Mouse (Mus musculus): ENCODE results near the gene Avpr1b.
A peak's percentile ranks its signal among the peaks of the same experiment; 100 is the strongest.

DNA sequence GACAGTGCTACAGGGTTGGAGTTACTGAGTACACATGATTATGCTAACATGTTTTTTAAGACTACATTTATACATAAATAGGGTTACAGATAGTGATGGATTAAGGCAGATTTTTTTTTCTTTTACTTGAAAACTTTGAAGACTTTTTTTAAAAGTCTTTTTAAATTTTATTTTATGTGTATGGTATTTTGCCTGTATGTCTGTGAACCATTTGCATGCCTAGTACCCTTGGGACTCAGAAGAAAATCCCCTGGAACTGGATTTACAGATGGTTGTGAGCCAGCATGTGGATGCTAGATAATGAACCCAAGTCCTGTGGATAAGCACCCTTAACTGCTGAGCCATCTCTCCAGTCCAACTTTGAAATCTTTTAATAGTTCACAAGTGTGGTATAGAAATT is 45.6 kb upstream of the Avpr1b start:
- TF ChIP-seq CTCF (conservative IDR thresholded peaks at IDR 0.05 in 1 of 2, IDR thresholded peaks at IDR 0.05 in 1 of 2; ENCODE audit: low read depth in 2 of 2, low read length in 2 of 2) = no peak
- TF ChIP-seq POLR2A (IDR thresholded peaks at IDR 0.05; ENCODE audit: low read depth, low read length) = no peak
- TF ChIP-seq MAZ (IDR thresholded peaks at IDR 0.05; ENCODE audit: low read depth, low read length) = no peak
- TF ChIP-seq USF1 (IDR thresholded peaks at IDR 0.05; ENCODE audit: low read depth, low read length) = no peak
- no peak for TF ChIP-seq SMC3 (IDR thresholded peaks at IDR 0.05; ENCODE audit: low read depth, low read length)
- no peak for TF ChIP-seq JUN (IDR thresholded peaks at IDR 0.05; ENCODE audit: insufficient read depth, low read depth, low read length)
- no peak for TF ChIP-seq USF2 (conservative IDR thresholded peaks at IDR 0.05; ENCODE audit: low read depth, low read length)
- TF ChIP-seq SIN3A (IDR thresholded peaks at IDR 0.05; ENCODE audit: low read length) = no peak
- no peak for TF ChIP-seq NELFE (IDR thresholded peaks at IDR 0.05; ENCODE audit: low read depth, low read length)
- peak; percentile 46; the same call in 1 of the 2 replicates for TF ChIP-seq EP300 (IDR thresholded peaks at IDR 0.05; ENCODE audit: low read length)

Data from CH12.LX (cell line).